Mouse (Mus musculus): Measurements from ENCODE around the gene Tbc1d22b.

DNA sequence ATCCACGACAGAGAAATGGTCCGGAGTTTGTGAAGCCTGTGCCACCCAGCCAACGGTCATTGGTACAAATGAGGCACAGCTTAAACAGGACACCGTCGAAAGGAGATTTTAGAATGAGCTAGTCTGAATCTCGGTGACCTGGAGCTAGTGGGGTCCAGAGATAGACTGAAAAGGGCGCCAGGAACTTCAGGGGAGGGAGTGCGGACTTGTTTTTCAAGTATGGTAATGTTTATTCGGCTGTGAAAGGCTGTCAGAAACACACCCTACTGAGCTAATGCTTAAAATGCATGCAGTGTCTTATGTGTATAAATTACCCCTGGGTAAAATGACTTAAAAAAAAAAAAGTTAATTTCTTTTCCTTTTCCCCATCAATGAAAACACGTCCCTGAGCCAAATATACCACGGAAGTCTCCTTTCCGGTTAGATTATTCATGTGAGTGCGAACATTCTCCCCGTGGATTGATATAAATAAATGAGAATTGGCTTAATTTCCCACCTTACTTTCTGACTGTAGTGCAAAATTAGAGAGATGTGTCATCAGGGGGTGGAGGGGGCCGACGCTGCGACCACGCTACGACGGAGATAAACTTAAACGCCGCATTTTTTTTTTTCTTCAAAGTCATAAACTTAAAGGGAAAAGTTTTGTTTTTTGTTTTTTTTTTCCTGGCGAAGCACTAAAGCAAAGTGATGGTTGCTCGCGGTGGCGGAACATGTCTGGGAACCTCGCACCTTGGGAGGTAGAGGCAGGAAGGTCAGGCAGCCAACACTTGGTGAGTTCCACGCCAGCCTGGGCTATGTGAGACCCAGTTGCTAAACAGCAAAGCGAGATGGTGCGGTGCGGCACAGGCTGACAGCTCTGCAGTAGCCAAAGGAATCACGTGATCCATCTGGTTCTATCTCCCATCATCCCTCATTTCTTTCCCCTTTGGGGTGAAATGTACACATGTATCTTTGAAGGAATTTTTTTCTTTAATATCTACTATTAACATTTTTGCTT lies 46.6 kb upstream of the Tbc1d22b start:
- TF ChIP-seq GATA1 (IDR thresholded peaks at IDR 0.05; ENCODE audit: borderline replicate concordance, low read length) (no peak), FLI1 (IDR thresholded peaks at IDR 0.05; ENCODE audit: low read length) (no peak)
